Mouse (Mus musculus) lung, embryonic 16.5 days (tissue): Measurements from ENCODE around the gene Tnfrsf1b. TPM values are rescaled to one million over a fixed set of nuclear protein-coding genes. Genes with fewer than 3 reads are reported as not detected.
A peak's percentile ranks its signal among the peaks of the same experiment; 100 is the strongest.

Source experiments
- ATAC-seq: fragments of 200-750 bp; cut with Nextera tagmentation; 2 replicates; pipeline ENCODE4 v1.8.0; 2017; ENCODE audit warnings: low read depth, mild to moderate bottlenecking, moderate library complexity
- H3K27ac ChIP-seq: fragments of 300-500 bp; sonication (generic); 2 replicates; pipeline ENCODE4 v1.5.1; 2014; ENCODE audit warnings: mild to moderate bottlenecking, control low read depth, low read length
- H3K27me3 ChIP-seq: fragments of 300-500 bp; sonication (generic); 2 replicates; pipeline ENCODE4 v1.6.1; 2014; ENCODE audit warnings: low read depth, low read length, mixed read lengths; ENCODE audit not compliant: control insufficient read depth, insufficient read depth
- H3K36me3 ChIP-seq: fragments of 300-500 bp; sonication (generic); 2 replicates; pipeline ENCODE4 v1.6.1; 2014; ENCODE audit warnings: low read length; ENCODE audit not compliant: control insufficient read depth, insufficient read depth
- H3K4me1 ChIP-seq: fragments of 300-500 bp; sonication (generic); replicated peaks from 2 replicates; pipeline ENCODE4 v1.6.1; 2014; ENCODE audit warnings: low read length, mixed read lengths; ENCODE audit not compliant: control insufficient read depth, insufficient read depth
- H3K4me2 ChIP-seq: fragments of 300-500 bp; sonication (generic); 2 replicates; pipeline ENCODE4 v1.6.1; 2014; ENCODE audit warnings: low read depth, low read length, control low read depth
- H3K4me3 ChIP-seq: fragments of 300-500 bp; sonication (generic); 2 replicates; pipeline ENCODE4 v1.5.1; 2014; ENCODE audit warnings: mild to moderate bottlenecking, low read length, control low read depth
- H3K9ac ChIP-seq: fragments of 300-500 bp; sonication (generic); 2 replicates; pipeline ENCODE4 v1.6.1; 2014; ENCODE audit warnings: low read length, control low read depth
- H3K9me3 ChIP-seq: fragments of 300-500 bp; sonication (generic); 2 replicates; pipeline ENCODE4 v1.6.1; 2016; ENCODE audit warnings: low read length; ENCODE audit not compliant: control insufficient read depth
- WGBS: fragments of 180-500 bp; shearing (Covaris S2); extraction: QIAGEN DNeasy Blood & Tissue Kit; methylation state at CpG from one replicate; pipeline ENCODE4 v1.1.7; 2014; 5-methylcytosine and 5-hydroxymethylcytosine counted together
- polyA plus RNA-seq: library from polyadenylated mRNA; unstranded; fragments of >200 nt; fragmentation: Nextera tagmentation; extraction: Ambion mirVana; gene quantifications from 2 replicates; pipeline ENCODE4 v1.2.1, GENCODE M21; 2015

Gene Tnfrsf1b
- polyA plus RNA-seq, 1 experiment from 2014 or later, result 5.3 TPM

- Histone ChIP-seq H3K4me1 (peaks cover 10% of the 10 kb centered on the region), H3K27me3 (no peaks in the 10 kb centered on the region), H3K4me3 (no peak overlapping the region), H3K4me2 (no peak overlapping the region), H3K9me3 (no peaks in the 10 kb centered on the region), H3K9ac (no peak overlapping the region), H3K36me3 (no peaks in the 10 kb centered on the region), H3K27ac (no peak overlapping the region)
- ATAC-seq, result no peak
- WGBS, result 83% methylated on average over 8 of the region's 8 CpGs
Measured at GRCm38 (mm10) chr4:145204779-145205178, 41.9 kb downstream of the Tnfrsf1b start.

DNA sequence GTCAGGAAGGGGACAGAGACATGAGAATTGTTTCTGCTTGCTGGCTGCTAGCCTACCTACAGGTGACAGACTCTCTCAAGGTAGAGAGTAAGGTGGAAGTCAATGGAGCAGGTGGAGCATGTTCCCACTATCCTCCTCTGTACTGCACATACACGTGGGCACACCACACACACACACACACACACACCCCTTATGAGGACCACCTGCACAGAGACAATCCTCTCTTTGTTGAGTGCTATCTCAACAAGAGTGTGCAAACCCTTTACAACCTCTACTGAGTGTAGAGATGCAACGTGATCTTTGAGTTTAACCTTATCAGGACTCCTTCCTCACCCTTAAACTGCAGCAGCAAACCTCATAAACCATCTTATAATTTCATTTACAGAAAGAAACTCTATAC is 43.4 kb downstream of the Tnfrsf1b start:
- Histone ChIP-seq H3K4me1 (peaks cover 10% of the 10 kb centered on the region), H3K27ac (no peak overlapping the region), H3K27me3 (no peaks in the 10 kb centered on the region), H3K9me3 (no peaks in the 10 kb centered on the region), H3K9ac (no peak overlapping the region), H3K4me3 (no peak overlapping the region), H3K4me2 (no peak overlapping the region), H3K36me3 (no peaks in the 10 kb centered on the region)
- 31% methylated on average over 2 of the region's 2 CpGs for WGBS
- ATAC-seq, result no peak

GRCm38 (mm10) chr4:145201424-145201823 is 45.2 kb downstream of the Tnfrsf1b start:
- Histone ChIP-seq H3K27ac (no peak overlapping the region), H3K9me3 (no peaks in the 10 kb centered on the region), H3K9ac (no peak overlapping the region), H3K4me3 (no peak overlapping the region), H3K36me3 (no peaks in the 10 kb centered on the region), H3K4me2 (no peak overlapping the region), H3K27me3 (no peaks in the 10 kb centered on the region), H3K4me1 (peaks cover 10% of the 10 kb centered on the region)
- 52% methylated on average over 3 of the region's 3 CpGs for WGBS
- ATAC-seq, result no peak

GRCm38 (mm10) chr4:145199982-145200699 is 46.5 kb downstream of the Tnfrsf1b start:
- H3K4me3 ChIP-seq, result no peak overlapping the region
- H3K9ac ChIP-seq, result peak overlapping the region; percentile 27
- no peaks in the 10 kb centered on the region for H3K27me3 ChIP-seq
- H3K27ac ChIP-seq, result peak overlapping the region; percentile 75
- ATAC-seq, result peak; percentile 90
- H3K4me2 ChIP-seq, result peak overlapping the region; percentile 15; the same call in 1 of the 2 replicates
- no peaks in the 10 kb centered on the region for H3K36me3 ChIP-seq
- peaks cover 12% of the 10 kb centered on the region for H3K4me1 ChIP-seq
- 12% methylated on average over 11 of the region's 11 CpGs for WGBS
- no peaks in the 10 kb centered on the region for H3K9me3 ChIP-seq

- H3K27me3 ChIP-seq, result no peaks in the 10 kb centered on the region
- ATAC-seq, result no peak
- H3K4me2 ChIP-seq, result no peak overlapping the region
- no peak overlapping the region for H3K27ac ChIP-seq
- H3K9me3 ChIP-seq, result no peaks in the 10 kb centered on the region
- no peak overlapping the region for H3K9ac ChIP-seq
- H3K36me3 ChIP-seq, result no peaks in the 10 kb centered on the region
- peaks cover 24% of the 10 kb centered on the region for H3K4me1 ChIP-seq
- 80% methylated on average over 4 of the region's 4 CpGs for WGBS
- H3K4me3 ChIP-seq, result no peak overlapping the region
Measured at GRCm38 (mm10) chr4:145196586-145196985, 50.1 kb downstream of the Tnfrsf1b start.

- Histone ChIP-seq H3K9ac (peak overlapping the region; percentile 93; the same call in 1 of the 2 replicates), H3K4me2 (peak overlapping the region; percentile 34; the same call in 1 of the 2 replicates), H3K27ac (no peak overlapping the region), H3K36me3 (peaks cover 1% of the 10 kb centered on the region; the same call in 1 of the 2 replicates), H3K9me3 (no peaks in the 10 kb centered on the region), H3K4me3 (peak overlapping the region; percentile 98), H3K4me1 (peaks cover 19% of the 10 kb centered on the region), H3K27me3 (no peaks in the 10 kb centered on the region)
- 19% methylated on average over 5 of the region's 5 CpGs for WGBS
- peak; percentile 3; the same call in 1 of the 2 replicates for ATAC-seq
Measured at GRCm38 (mm10) chr4:145195172-145195571, 51.5 kb downstream of the Tnfrsf1b start.

DNA sequence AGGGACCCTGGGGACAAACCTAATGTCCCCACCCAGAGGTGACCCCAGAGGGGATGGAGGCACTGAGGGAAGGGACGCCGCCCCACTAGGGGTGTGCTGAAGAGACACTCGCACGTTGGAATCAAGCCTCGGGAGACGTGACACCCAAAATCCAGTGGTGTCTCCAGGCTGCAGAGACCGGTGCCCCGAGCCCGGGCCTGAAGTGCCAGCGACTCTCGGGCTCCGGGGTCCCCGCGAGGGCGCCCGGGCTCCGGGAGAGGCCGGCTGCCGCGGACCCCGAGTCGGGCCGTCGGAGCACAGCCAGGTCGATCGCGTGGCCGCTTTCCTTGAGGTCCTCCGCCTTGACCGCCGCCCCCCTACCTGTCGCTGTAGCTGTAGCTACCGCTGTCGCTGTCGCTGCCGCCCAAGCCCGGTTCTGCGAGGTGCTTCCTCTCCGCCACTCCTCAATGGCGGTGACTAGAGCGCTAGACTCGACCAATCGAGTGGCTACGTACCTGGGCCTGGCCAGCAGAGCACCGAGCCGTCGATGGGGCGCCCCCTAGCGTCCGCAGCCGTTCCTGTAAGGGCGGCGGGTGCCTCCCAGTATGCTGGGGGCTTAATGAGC is 52.0 kb downstream of the Tnfrsf1b start, which contains the start of gene Vps13d:
Gene Vps13d (minus strand): TSS at position 447 of the 604 bp plus-strand sequence.
- peak within 1 kb of the TSS; percentile 93 for H3K9ac ChIP-seq
- H3K36me3 ChIP-seq, result peaks cover 6% of the 10 kb centered on the region
- H3K27ac ChIP-seq, result peak within 1 kb of the TSS; percentile 82
- peak within 1 kb of the TSS; percentile 97 for H3K4me2 ChIP-seq
- under 1% methylated on average over 53 of the region's 53 CpGs for WGBS
- H3K4me1 ChIP-seq, result peaks cover 14% of the 10 kb centered on the region
- ATAC-seq, result peak; percentile 94
- H3K27me3 ChIP-seq, result no peaks in the 10 kb centered on the region
- H3K9me3 ChIP-seq, result no peaks in the 10 kb centered on the region
- H3K4me3 ChIP-seq, result peak within 1 kb of the TSS; percentile 98

- ATAC-seq, result peak; percentile 36
- Histone ChIP-seq H3K27me3 (no peaks in the 10 kb centered on the region), H3K9me3 (no peaks in the 10 kb centered on the region), H3K9ac (peak overlapping the region; percentile 93), H3K36me3 (peaks cover 6% of the 10 kb centered on the region), H3K4me1 (peaks cover 14% of the 10 kb centered on the region), H3K4me3 (peak overlapping the region; percentile 98), H3K4me2 (peak overlapping the region; percentile 97), H3K27ac (peak overlapping the region; percentile 82)
- WGBS, result under 1% methylated on average over 10 of the region's 10 CpGs
Measured at GRCm38 (mm10) chr4:145193991-145194511, 52.6 kb downstream of the Tnfrsf1b start.

- Histone ChIP-seq H3K9ac (peak overlapping the region; percentile 93), H3K27ac (no peak overlapping the region; the same call in 1 of the 2 replicates), H3K36me3 (peaks cover 6% of the 10 kb centered on the region), H3K4me3 (peak overlapping the region; percentile 98), H3K4me2 (peak overlapping the region; percentile 97), H3K4me1 (peaks cover 14% of the 10 kb centered on the region), H3K9me3 (no peaks in the 10 kb centered on the region), H3K27me3 (no peaks in the 10 kb centered on the region)
- WGBS, result 15% methylated on average over 3 of the region's 3 CpGs
- no peak for ATAC-seq
Measured at GRCm38 (mm10) chr4:145193406-145193805, 53.3 kb downstream of the Tnfrsf1b start.
